Mouse (Mus musculus) brain, embryonic 14.5 days (tissue): ENCODE data around the gene 6430571L13Rik.

Experiments
- CTCF ChIP-seq: fragments of 200-500 bp; IDR thresholded peaks from 2 replicates; pipeline ENCODE4 v1.5.1; 2012; ENCODE audit warnings: inconsistent platforms, mild to moderate bottlenecking, moderate library complexity, borderline replicate concordance; ENCODE audit not compliant: insufficient read depth, insufficient read length; ENCODE audit errors: extremely low read depth
- POLR2A ChIP-seq: fragments of 200-500 bp; IDR thresholded peaks from 2 replicates; pipeline ENCODE4 v1.6.1; 2012; ENCODE audit warnings: mild to moderate bottlenecking, inconsistent platforms, borderline replicate concordance; ENCODE audit not compliant: poor library complexity, insufficient read depth, insufficient read length, severe bottlenecking; ENCODE audit errors: extremely low read depth

DNA sequence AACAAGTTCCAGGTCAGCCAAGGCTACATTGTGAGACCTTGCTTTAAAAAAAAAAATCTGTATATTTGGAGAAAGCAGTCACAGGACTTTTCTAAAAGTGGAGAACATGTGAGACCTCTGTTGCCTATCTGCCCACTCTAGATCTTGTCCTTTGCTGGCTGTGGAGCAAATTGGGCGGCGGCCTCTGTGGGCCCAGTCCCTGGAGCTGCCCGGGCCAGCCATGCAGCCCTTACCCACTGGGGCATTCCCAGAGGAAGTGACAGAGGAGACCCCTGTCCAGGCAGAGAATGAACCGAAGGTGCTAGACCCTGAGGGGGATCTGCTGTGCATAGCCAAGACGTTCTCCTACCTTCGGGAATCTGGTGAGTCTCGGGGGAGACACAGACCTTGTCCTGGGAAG, 40.6 kb upstream of the 6430571L13Rik start:
- TF ChIP-seq CTCF (no peak), POLR2A (no peak)
